Mouse (Mus musculus) midbrain, embryonic 16.5 days (tissue): ENCODE results near the gene Foxp1. TPM values are rescaled to one million over a fixed set of nuclear protein-coding genes. Genes with fewer than 3 reads are reported as not detected.

Experiments used
- ATAC-seq: fragments of 200-750 bp; cut with Nextera tagmentation; 2 replicates; pipeline ENCODE4 v1.8.0; 2017; ENCODE audit warnings: moderate TSS enrichment
- H3K27ac ChIP-seq: fragments of 300-500 bp; sonication (generic); 2 replicates; pipeline ENCODE4 v1.5.1; 2014; ENCODE audit warnings: mild to moderate bottlenecking, low read length, mixed read lengths
- H3K27me3 ChIP-seq: fragments of 300-500 bp; sonication (generic); 2 replicates; pipeline ENCODE4 v1.6.1; 2014; ENCODE audit warnings: low read depth, low read length, mixed read lengths; ENCODE audit not compliant: control insufficient read depth, insufficient read depth
- H3K36me3 ChIP-seq: fragments of 300-500 bp; sonication (generic); 2 replicates; pipeline ENCODE4 v1.6.1; 2014; ENCODE audit warnings: mild to moderate bottlenecking, low read length, moderate library complexity, mixed read lengths; ENCODE audit not compliant: control insufficient read depth, insufficient read depth
- H3K4me1 ChIP-seq: fragments of 300-500 bp; sonication (generic); 2 replicates; pipeline ENCODE4 v1.6.1; 2014; ENCODE audit warnings: mild to moderate bottlenecking, low read length, mixed read lengths; ENCODE audit not compliant: control insufficient read depth, insufficient read depth
- H3K4me2 ChIP-seq: fragments of 300-500 bp; sonication (generic); 2 replicates; pipeline ENCODE4 v1.6.1; 2014; ENCODE audit warnings: mild to moderate bottlenecking, low read length, mixed read lengths
- H3K4me3 ChIP-seq: fragments of 300-500 bp; sonication (generic); 2 replicates; pipeline ENCODE4 v1.5.1; 2014; ENCODE audit warnings: low read depth, mild to moderate bottlenecking, low read length, moderate library complexity, mixed read lengths
- H3K9ac ChIP-seq: fragments of 300-500 bp; sonication (generic); 2 replicates; pipeline ENCODE4 v1.6.1; 2014; ENCODE audit warnings: low read depth, low read length, mixed read lengths
- H3K9me3 ChIP-seq: fragments of 300-500 bp; sonication (generic); replicated peaks from 2 replicates; pipeline ENCODE4 v1.6.1; 2014; ENCODE audit warnings: mild to moderate bottlenecking, low read length, mixed read lengths; ENCODE audit not compliant: control insufficient read depth, poor library complexity, severe bottlenecking
- WGBS: fragments of 180-500 bp; shearing (Covaris S2); extraction: QIAGEN DNeasy Blood & Tissue Kit; methylation state at CpG from one replicate; pipeline ENCODE4 v1.1.7; 2014; 5-methylcytosine and 5-hydroxymethylcytosine counted together
- polyA plus RNA-seq: library from polyadenylated mRNA; unstranded; fragments of >200 nt; fragmentation: Nextera tagmentation; extraction: Ambion mirVana; gene quantifications from 2 replicates; pipeline ENCODE4 v1.2.1, GENCODE M21; 2015

Gene Foxp1
- polyA plus RNA-seq, 1 experiment from 2014 or later, result 79.8 TPM

GRCm38 (mm10) chr6:99145033-99145432 is 377.5 kb downstream of the Foxp1 start:
- Histone ChIP-seq H3K36me3 (no peaks in the 10 kb centered on the region), H3K27ac (no peak overlapping the region), H3K9me3 (no peaks in the 10 kb centered on the region), H3K27me3 (no peaks in the 10 kb centered on the region), H3K9ac (no peak overlapping the region), H3K4me2 (no peak overlapping the region), H3K4me3 (no peak overlapping the region), H3K4me1 (no peaks in the 10 kb centered on the region)
- WGBS, result 93% methylated on average over 7 of the region's 7 CpGs
- ATAC-seq, result no peak

- no peak overlapping the region for H3K4me2 ChIP-seq
- H3K4me1 ChIP-seq, result no peaks in the 10 kb centered on the region
- no peak overlapping the region for H3K27ac ChIP-seq
- H3K27me3 ChIP-seq, result no peaks in the 10 kb centered on the region
- WGBS, result 88% methylated on average over 4 of the region's 4 CpGs
- no peaks in the 10 kb centered on the region for H3K36me3 ChIP-seq
- H3K9ac ChIP-seq, result no peak overlapping the region
- ATAC-seq, result no peak
- no peaks in the 10 kb centered on the region for H3K9me3 ChIP-seq
- H3K4me3 ChIP-seq, result no peak overlapping the region
Observed at GRCm38 (mm10) chr6:99143756-99144036, 378.8 kb downstream of the Foxp1 start.

- H3K36me3 ChIP-seq, result no peaks in the 10 kb centered on the region
- no peak overlapping the region for H3K27ac ChIP-seq
- no peaks in the 10 kb centered on the region for H3K27me3 ChIP-seq
- H3K4me3 ChIP-seq, result no peak overlapping the region
- H3K4me1 ChIP-seq, result peaks cover 2% of the 10 kb centered on the region; the same call in 1 of the 2 replicates
- no peak overlapping the region for H3K9ac ChIP-seq
- H3K4me2 ChIP-seq, result no peak overlapping the region
- H3K9me3 ChIP-seq, result no peaks in the 10 kb centered on the region
- WGBS, result 61% methylated on average over 10 of the region's 10 CpGs
- ATAC-seq, result no peak
Observed at GRCm38 (mm10) chr6:99142900-99143755, 379.4 kb downstream of the Foxp1 start.

GRCm38 (mm10) chr6:99138041-99138440 is 384.5 kb downstream of the Foxp1 start:
- ATAC-seq, result no peak
- H3K4me2 ChIP-seq, result no peak overlapping the region
- WGBS, result 41% methylated on average over 11 of the region's 11 CpGs

GRCm38 (mm10) chr6:99137071-99137470 is 385.4 kb downstream of the Foxp1 start:
- Histone ChIP-seq H3K4me1 (peaks cover 21% of the 10 kb centered on the region), H3K27me3 (no peaks in the 10 kb centered on the region), H3K36me3 (no peaks in the 10 kb centered on the region), H3K4me2 (no peak overlapping the region), H3K27ac (no peak overlapping the region), H3K9ac (no peak overlapping the region), H3K4me3 (no peak overlapping the region), H3K9me3 (no peaks in the 10 kb centered on the region)
- whole genome bisulfite sequencing, result 62% methylated on average over 11 of the region's 11 CpGs
- ATAC-seq, result no peak

More at GRCm38 (mm10) chr6:99138041-99138440, 384.5 kb downstream of the Foxp1 start:
- H3K4me1 ChIP-seq, result peaks cover 21% of the 10 kb centered on the region
- no peaks in the 10 kb centered on the region for H3K27me3 ChIP-seq
- H3K4me3 ChIP-seq, result no peak overlapping the region
- no peak overlapping the region for H3K9ac ChIP-seq
- H3K9me3 ChIP-seq, result no peaks in the 10 kb centered on the region
- H3K27ac ChIP-seq, result no peak overlapping the region
- H3K36me3 ChIP-seq, result no peaks in the 10 kb centered on the region

- H3K27ac ChIP-seq, result no peak overlapping the region
- no peak for ATAC-seq
- WGBS, result 19% methylated on average over 11 of the region's 11 CpGs
Observed at GRCm38 (mm10) chr6:99135938-99136729, 386.4 kb downstream of the Foxp1 start.

GRCm38 (mm10) chr6:99131815-99132214 is 390.7 kb downstream of the Foxp1 start:
- 63% methylated on average over 4 of the region's 4 CpGs for WGBS

More at GRCm38 (mm10) chr6:99135938-99136729, 386.4 kb downstream of the Foxp1 start:
- no peaks in the 10 kb centered on the region for H3K27me3 ChIP-seq
- no peaks in the 10 kb centered on the region for H3K36me3 ChIP-seq
- H3K9ac ChIP-seq, result no peak overlapping the region; the same call in 1 of the 2 replicates
- no peaks in the 10 kb centered on the region for H3K9me3 ChIP-seq
- H3K4me3 ChIP-seq, result no peak overlapping the region
- peaks cover 21% of the 10 kb centered on the region for H3K4me1 ChIP-seq
- no peak overlapping the region for H3K4me2 ChIP-seq

GRCm38 (mm10) chr6:99130758-99131410 is 391.6 kb downstream of the Foxp1 start:
- no peak overlapping the region for H3K9ac ChIP-seq
- no peak overlapping the region for H3K27ac ChIP-seq
- no peaks in the 10 kb centered on the region for H3K9me3 ChIP-seq
- no peak overlapping the region for H3K4me2 ChIP-seq
- ATAC-seq, result no peak
- H3K4me1 ChIP-seq, result peaks cover 11% of the 10 kb centered on the region
- H3K36me3 ChIP-seq, result no peaks in the 10 kb centered on the region
- no peaks in the 10 kb centered on the region for H3K27me3 ChIP-seq
- no peak overlapping the region for H3K4me3 ChIP-seq
- 61% methylated on average over 10 of the region's 10 CpGs for WGBS

More at GRCm38 (mm10) chr6:99131815-99132214, 390.7 kb downstream of the Foxp1 start:
- Histone ChIP-seq H3K4me2 (no peak overlapping the region), H3K27me3 (no peaks in the 10 kb centered on the region), H3K27ac (no peak overlapping the region), H3K9me3 (no peaks in the 10 kb centered on the region), H3K36me3 (no peaks in the 10 kb centered on the region), H3K4me3 (no peak overlapping the region), H3K4me1 (peaks cover 12% of the 10 kb centered on the region), H3K9ac (no peak overlapping the region)
- ATAC-seq, result no peak
